Mouse (Mus musculus): ENCODE measurements around the gene Six3. TPM values are rescaled to one million over a fixed set of nuclear protein-coding genes. Genes with fewer than 3 reads are reported as not detected.

The Six3 gene
- total RNA-seq (2021) = not detected
- long read RNA-seq, experiment 1 = 0 reads
- long read RNA-seq, experiment 2 = 0 reads

GRCm38 (mm10) chr17:85613266-85613860 lies at the start of gene Six3:
Six3 (plus strand) TSS chr17:85613608.
- DNase-seq = no peak

GRCm38 (mm10) chr17:85564107-85564506 lies 49.3 kb upstream of the Six3 start:
- DNase-seq = no peak

GRCm38 (mm10) chr17:85574023-85574422 lies 39.4 kb upstream of the Six3 start:
- DNase-seq = no peak

GRCm38 (mm10) chr17:85578290-85578689 lies 35.1 kb upstream of the Six3 start:
- DNase-seq = no peak

- no peak for DNase-seq
Observed at GRCm38 (mm10) chr17:85579350-85579749, 34.1 kb upstream of the Six3 start.

- DNase-seq = no peak
Observed at GRCm38 (mm10) chr17:85580221-85580620, 33.2 kb upstream of the Six3 start.

- DNase-seq = no peak
Observed at GRCm38 (mm10) chr17:85584170-85584569, 29.2 kb upstream of the Six3 start.

GRCm38 (mm10) chr17:85584573-85584972 lies 28.8 kb upstream of the Six3 start:
- DNase-seq = no peak

- no peak for DNase-seq
Observed at GRCm38 (mm10) chr17:85585779-85586178, 27.6 kb upstream of the Six3 start.

GRCm38 (mm10) chr17:85591976-85592375 lies 21.4 kb upstream of the Six3 start:
- no peak for DNase-seq

GRCm38 (mm10) chr17:85595853-85596252 lies 17.6 kb upstream of the Six3 start:
- no peak for DNase-seq

GRCm38 (mm10) chr17:85596341-85596890 lies 17.0 kb upstream of the Six3 start:
- no peak for DNase-seq

GRCm38 (mm10) chr17:85599520-85599919 lies 13.9 kb upstream of the Six3 start:
- DNase-seq = no peak

GRCm38 (mm10) chr17:85606463-85606862 lies 6.9 kb upstream of the Six3 start:
- no peak for DNase-seq

- DNase-seq = no peak
Observed at GRCm38 (mm10) chr17:85607556-85608365, 5.6 kb upstream of the Six3 start.

- no peak for DNase-seq
Observed at GRCm38 (mm10) chr17:85608366-85609093, 4.9 kb upstream of the Six3 start.

- DNase-seq = no peak
Observed at GRCm38 (mm10) chr17:85609094-85609425, 4.3 kb upstream of the Six3 start.

GRCm38 (mm10) chr17:85609621-85610392 lies 3.6 kb upstream of the Six3 start:
- DNase-seq = no peak

- no peak for DNase-seq
Observed at GRCm38 (mm10) chr17:85610393-85611115, 2.9 kb upstream of the Six3 start.

GRCm38 (mm10) chr17:85611521-85612515 lies 1.6 kb upstream of the Six3 start:
- DNase-seq = no peak
